Mouse (Mus musculus) spleen, embryonic (tissue): ENCODE measurements at regions not wholly inside any gene's neighbourhood (a gene's known extent, or its start where the extent isn't known, plus 50 kb on each side); places are given as distances from the start of the nearest gene placed in this dataset.

ENCODE experiments used
- CTCF ChIA-PET: fragments of 350-600 bp; sonication (Branson Sonifier 250); formaldehyde crosslinking; loops from one replicate; lab custom pipeline; 2022; lab: Charles Lee

GRCm38 (mm10) chr11:56290651-56291578 lies 250.1 kb upstream of the Nmur2 start:
- CTCF ChIA-PET: no interaction called here

- CTCF ChIA-PET: no interaction called here
Measured at GRCm38 (mm10) chr11:56285575-56286260, 244.9 kb upstream of the Nmur2 start.

- CTCF ChIA-PET: no interaction called here
Measured at GRCm38 (mm10) chr11:56281201-56281600, 240.4 kb upstream of the Nmur2 start.

GRCm38 (mm10) chr11:56280216-56280615 lies 239.4 kb upstream of the Nmur2 start:
- CTCF ChIA-PET: no interaction called here

- CTCF ChIA-PET: no interaction called here
Measured at GRCm38 (mm10) chr11:56269915-56270493, 229.2 kb upstream of the Nmur2 start.

GRCm38 (mm10) chr11:56262726-56263125 lies 221.9 kb upstream of the Nmur2 start:
- CTCF ChIA-PET: no interaction called here

- CTCF ChIA-PET: no interaction called here
Measured at GRCm38 (mm10) chr11:56256356-56256755, 215.5 kb upstream of the Nmur2 start.

GRCm38 (mm10) chr11:56254437-56254836 lies 213.6 kb upstream of the Nmur2 start:
- CTCF ChIA-PET: no interaction called here

- CTCF ChIA-PET: no interaction called here
Measured at GRCm38 (mm10) chr11:56247333-56247823, 206.6 kb upstream of the Nmur2 start.

- CTCF ChIA-PET: no interaction called here
Measured at GRCm38 (mm10) chr11:56246549-56247332, 205.9 kb upstream of the Nmur2 start.

- CTCF ChIA-PET: no interaction called here
Measured at GRCm38 (mm10) chr11:56244951-56245350, 204.1 kb upstream of the Nmur2 start.

GRCm38 (mm10) chr11:56243447-56243846 lies 202.6 kb upstream of the Nmur2 start:
- CTCF ChIA-PET: no interaction called here

- CTCF ChIA-PET: no interaction called here
Measured at GRCm38 (mm10) chr11:56238745-56239144, 197.9 kb upstream of the Nmur2 start.

GRCm38 (mm10) chr11:56224999-56225398 lies 184.2 kb upstream of the Nmur2 start:
- CTCF ChIA-PET: no interaction called here

- CTCF ChIA-PET: no interaction called here
Measured at GRCm38 (mm10) chr11:56215706-56216105, 174.9 kb upstream of the Nmur2 start.

GRCm38 (mm10) chr11:56201844-56202243 lies 161.0 kb upstream of the Nmur2 start:
- CTCF ChIA-PET: no interaction called here

- CTCF ChIA-PET: no interaction called here
Measured at GRCm38 (mm10) chr11:56195316-56195715, 154.5 kb upstream of the Nmur2 start.

- CTCF ChIA-PET: no interaction called here
Measured at GRCm38 (mm10) chr11:56193426-56193825, 152.6 kb upstream of the Nmur2 start.

- CTCF ChIA-PET: no interaction called here
Measured at GRCm38 (mm10) chr11:56173895-56174294, 133.1 kb upstream of the Nmur2 start.

GRCm38 (mm10) chr11:56173246-56173645 lies 132.4 kb upstream of the Nmur2 start:
- CTCF ChIA-PET: no interaction called here

- CTCF ChIA-PET: no interaction called here
Measured at GRCm38 (mm10) chr11:56169576-56169975, 128.8 kb upstream of the Nmur2 start.
